Mouse (Mus musculus): Measurements from ENCODE around the gene Gm6465. TPM values are rescaled to one million over a fixed set of nuclear protein-coding genes. Genes with fewer than 3 reads are reported as not detected.

Gm6465 gene
- not detected for polyA plus RNA-seq (2017; shearing (Covaris generic))

GRCm38 (mm10) chr5:11845239-11845638 lies at the start of gene Gm6465:
TSS of gene Gm6465 (plus strand) at chr5:11845539.

Other genes with a start within 250 kb of the Gm6465 start
- gene Gm8922, start 163.6 kb upstream of the Gm6465 start, polyA plus RNA-seq (2017; shearing (Covaris generic)), result not detected
- gene Gm8926, start 75.0 kb upstream of the Gm6465 start, polyA plus RNA-seq (2017; shearing (Covaris generic)), result not detected
- not detected for gene 4933402N22Rik, start 72.5 kb downstream of the Gm6465 start, polyA plus RNA-seq (2017; shearing (Covaris generic))

All from naive thymus-derived CD4-positive, alpha-beta T cell, adult 5 months (primary cell).